Mouse (Mus musculus) natural killer cell, adult 2 months (primary cell): ENCODE measurements around the gene Ppan.

ENCODE experiments used
- DNase-seq, 2 experiments: peaks; one replicate each; pipeline ENCODE4 v3.0.0; 2022; ENCODE audit warnings: low spot score in 2 of 2

The Ppan gene

DNA sequence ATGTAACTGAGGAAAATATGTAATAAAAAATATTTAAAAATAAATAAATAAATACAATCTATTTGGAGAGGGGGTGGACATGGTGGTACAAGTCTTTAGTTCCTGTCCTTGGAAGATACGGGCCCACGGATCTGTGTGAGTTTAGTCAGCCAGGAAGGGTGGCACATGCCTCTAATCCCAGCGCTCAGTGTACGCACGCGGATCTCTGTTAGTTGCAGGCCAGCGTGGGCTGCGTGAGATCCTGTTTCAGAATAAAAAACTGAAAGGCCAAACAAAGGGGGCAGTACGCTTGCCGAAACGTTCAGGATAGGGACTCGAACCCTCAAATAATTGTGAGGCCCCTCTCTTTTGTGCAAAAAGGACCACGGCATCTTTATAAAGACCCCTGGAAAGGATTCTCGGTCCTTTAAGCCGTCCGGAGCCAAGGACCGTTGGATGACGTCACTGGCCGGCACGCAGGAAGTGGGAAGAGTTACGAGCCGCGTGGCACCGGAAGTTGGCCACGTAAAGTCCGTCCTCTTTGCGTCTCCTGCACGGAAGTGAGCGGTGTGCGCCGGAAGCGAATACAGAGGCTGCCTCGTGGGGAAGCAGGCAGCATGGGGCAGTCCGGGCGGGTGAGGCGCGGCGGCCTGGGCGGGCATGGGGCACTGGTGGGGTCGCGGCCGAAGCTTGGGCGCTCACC, at the start of gene Ppan:
Gene Ppan (plus strand): TSS at position 472 of the 682 bp plus-strand sequence.
- DNase-seq: peak; percentile 91 to 93

GRCm38 (mm10) chr9:20838931-20839330, 49.0 kb upstream of the Ppan start:
- no peak for DNase-seq

DNA sequence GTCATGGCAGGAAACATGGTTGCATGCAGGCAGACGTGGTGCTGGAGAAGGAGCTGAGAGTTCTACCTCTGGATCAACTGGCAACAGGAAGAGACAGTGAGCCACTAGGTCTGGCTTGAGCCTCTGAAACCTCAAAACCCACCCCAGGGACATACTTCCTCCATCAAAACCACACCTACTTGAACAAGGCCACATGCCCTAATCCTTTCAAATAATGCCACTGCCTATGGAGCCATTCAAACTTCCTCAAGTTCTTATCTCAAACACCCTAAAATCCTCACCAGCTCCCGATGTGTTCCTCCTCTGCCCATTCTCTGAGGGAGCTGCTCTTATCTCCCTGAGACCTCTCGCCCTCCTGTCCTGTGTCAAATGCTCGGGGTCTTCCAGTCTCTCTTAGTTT, 45.8 kb upstream of the Ppan start:
- DNase-seq: no peak

DNA sequence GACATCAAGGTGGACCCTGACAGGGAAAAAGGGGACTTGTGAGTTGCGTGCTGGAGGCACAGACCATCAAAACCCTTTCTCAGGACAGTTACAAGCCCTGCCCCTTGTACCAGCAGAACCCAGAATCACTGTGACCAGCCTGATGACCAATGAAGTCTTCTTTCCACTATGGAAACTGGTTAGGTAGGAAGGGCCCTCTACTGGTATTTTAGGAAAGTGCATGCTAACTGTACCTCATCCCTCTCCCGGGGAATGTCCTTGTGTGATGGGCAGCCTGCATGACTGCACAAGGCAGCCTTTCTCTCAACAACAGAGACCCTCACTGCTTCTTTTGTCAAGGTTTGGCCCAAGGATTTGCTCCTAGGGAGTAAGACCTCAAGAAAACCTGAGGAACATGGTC, 45.3 kb upstream of the Ppan start:
- no peak for DNase-seq

- no peak for DNase-seq
Observed at GRCm38 (mm10) chr9:20850179-20850578, 37.8 kb upstream of the Ppan start.

DNA sequence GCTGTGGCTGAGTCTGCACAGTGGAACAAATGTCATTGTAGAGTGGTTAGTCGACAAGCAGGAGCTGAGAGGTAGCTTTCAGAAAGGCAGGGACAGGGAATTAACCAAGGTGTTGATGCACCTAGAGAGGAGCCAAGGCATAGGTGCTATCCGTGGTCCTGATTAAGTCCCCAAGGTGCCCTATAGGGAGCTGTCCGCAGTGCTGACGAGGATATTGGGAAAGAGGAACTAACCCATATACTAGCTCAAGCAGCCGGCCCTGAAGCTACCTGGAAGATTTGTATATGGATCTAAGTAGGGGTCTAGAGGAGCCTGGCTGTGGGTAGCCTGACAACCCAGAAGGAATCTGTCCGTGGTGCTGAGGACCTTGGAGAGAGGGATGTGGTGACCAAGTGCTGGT, 30.8 kb upstream of the Ppan start:
- peak in 1 of 2 experiments; percentile 61 for DNase-seq

- DNase-seq: no peak
Observed at GRCm38 (mm10) chr9:20859926-20860325, 28.0 kb upstream of the Ppan start.

DNA sequence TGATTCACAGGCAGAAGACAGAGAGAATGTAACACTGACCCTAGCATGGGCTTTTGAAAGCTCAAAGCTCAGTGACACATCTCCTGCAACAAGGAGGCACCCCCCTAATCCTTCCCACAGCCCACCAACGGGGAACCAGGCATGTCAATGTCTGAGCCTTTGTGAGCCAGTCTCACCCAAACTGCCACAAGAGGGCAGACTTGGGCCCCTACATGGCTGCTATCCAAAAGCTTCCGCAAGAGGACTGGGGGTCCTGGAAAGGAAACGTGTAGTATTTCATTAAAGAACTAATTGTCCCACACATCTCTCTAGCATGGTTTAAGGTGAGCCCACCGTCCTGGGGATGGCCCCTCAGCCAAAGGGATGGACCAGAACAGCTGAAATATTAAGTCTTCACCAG, 26.2 kb upstream of the Ppan start:
- DNase-seq: no peak

DNA sequence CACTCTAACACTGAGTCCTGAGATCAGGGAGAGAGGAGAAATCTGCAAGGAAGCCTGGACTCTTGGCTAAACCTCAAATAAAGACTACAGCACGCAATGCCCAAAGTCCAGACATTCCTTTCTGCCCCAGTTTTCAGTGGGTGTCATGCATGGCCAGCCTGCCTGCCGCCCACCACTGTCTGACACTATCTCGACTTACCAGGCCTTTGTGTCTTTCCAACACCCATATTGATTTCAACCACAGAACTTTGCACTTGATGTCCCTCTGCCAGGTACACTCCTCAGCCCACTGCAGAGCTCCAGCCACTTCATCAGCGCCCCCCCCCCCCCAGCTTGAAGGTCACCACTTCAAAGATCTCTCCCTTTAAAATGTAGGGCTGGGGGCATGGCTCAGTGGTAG, 25.8 kb upstream of the Ppan start:
- no peak for DNase-seq

- DNase-seq: no peak
Observed at GRCm38 (mm10) chr9:20866879-20867278, 21.1 kb upstream of the Ppan start.

DNA sequence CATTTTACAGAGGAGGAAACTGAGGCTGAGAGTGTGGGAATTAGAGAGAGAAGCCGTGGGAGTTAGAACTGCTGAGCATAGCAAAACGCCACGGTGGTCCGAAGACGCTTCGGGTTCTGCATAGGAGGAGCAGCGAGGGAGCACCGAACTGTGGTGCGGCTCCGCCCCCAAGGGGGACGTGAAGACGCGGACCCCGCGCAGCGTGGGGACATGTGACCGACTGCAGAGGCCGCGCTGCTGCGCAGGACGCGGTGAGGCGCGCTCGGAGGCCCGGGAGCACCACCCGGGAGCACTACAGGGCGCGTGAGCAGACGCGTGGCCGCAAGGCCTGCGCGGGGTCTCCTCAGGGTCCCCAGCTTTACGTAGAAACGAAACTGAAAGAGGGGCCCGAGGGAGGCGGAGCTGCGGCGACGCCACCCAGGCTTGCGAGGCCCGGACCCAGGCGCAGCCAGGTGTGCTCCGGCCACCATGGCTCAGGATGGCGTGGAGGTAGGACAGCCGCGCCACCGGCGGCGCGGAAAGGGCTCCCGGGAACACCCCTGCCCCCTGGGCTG, 19.4 kb upstream of the Ppan start, which contains the start of gene A230050P20Rik:
Gene A230050P20Rik (plus strand): TSS at position 195 of the 554 bp plus-strand sequence.
- DNase-seq: peak; percentile 24 to 50

DNA sequence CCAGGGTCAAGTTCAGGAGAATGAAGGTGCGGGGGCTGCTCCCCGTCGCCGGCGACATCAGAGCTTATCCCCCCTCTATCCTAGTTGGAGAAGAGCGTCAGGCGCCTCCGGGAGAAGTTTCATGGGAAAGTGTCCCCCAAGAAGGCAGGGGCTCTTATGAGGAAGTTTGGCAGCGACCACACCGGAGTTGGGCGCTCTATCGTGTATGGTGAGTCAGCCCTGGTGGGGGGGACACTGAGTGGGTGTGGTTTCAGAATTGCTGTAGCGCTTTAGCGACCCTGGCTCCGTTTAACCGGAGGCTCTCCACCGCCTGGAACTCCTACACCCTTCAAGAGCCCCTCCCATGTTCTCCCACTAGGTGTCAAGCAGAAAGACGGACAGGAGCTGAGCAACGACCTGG, 18.7 kb upstream of the Ppan start:
- no peak for DNase-seq

DNA sequence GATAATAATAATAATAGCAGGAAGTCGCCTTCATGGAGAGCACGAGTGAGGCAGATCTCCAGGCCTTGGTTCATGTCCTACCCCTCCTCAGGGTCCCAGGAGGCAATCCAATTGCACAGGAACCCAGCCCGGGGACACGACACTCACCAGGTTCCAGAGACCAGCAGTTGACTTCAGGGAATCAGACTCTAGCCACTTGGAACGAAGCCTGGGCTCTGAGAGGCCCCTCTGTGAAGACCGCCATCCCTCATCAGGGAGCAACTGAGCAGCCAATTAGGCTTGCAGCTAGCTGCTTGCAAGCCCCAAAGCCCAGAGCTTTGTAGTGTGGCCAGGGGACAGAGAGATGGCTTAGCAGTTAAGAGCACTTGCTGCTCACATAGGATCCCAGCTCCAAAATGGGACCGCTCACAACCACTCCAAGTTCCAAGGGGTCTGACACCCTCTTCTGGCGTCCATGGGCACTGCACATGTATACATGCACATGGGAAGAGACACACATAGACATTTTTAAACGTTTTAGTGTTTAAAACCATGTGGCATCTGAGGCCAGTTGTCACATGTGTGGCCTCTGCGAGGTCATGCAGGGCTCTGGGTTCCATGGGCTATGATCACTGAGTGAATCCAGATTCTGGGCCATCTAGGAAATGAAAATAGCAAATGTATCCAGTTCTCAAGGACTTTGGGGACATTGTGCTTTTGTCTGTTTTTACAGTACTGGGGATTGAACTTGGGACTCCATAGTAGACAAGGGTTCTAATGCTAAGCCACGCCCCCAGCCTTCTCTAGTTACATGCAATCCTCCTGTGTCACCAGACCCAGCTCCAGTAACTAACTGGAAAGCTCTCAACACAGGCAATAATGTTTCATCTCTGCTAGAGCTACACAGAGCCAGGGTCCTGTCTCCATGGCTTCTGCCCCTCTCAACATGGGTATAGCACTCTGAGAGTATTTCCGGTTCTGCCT, 17.5 kb upstream of the Ppan start:
- DNase-seq: no peak

DNA sequence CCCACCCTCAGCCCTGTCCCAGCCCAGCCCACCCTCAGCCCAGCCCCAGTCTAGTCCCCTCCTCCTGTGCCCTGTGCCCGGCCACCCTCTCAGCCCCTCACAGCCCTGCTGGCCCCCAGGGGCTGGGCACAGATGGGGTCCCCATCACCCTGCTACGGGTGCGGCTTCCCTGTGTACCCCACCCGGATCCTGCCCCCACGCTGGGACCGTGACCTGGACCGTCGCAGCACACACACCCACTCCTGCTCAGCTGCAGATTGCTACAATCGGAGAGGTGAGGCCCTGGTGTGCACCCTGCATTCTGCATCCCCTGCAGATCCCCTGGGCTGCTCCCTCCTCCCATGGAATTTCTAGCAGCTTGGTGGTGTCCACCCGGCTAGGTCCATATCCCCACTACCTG, 15.0 kb upstream of the Ppan start:
- no peak for DNase-seq

- no peak for DNase-seq
Observed at GRCm38 (mm10) chr9:20873521-20873920, 14.5 kb upstream of the Ppan start.

DNA sequence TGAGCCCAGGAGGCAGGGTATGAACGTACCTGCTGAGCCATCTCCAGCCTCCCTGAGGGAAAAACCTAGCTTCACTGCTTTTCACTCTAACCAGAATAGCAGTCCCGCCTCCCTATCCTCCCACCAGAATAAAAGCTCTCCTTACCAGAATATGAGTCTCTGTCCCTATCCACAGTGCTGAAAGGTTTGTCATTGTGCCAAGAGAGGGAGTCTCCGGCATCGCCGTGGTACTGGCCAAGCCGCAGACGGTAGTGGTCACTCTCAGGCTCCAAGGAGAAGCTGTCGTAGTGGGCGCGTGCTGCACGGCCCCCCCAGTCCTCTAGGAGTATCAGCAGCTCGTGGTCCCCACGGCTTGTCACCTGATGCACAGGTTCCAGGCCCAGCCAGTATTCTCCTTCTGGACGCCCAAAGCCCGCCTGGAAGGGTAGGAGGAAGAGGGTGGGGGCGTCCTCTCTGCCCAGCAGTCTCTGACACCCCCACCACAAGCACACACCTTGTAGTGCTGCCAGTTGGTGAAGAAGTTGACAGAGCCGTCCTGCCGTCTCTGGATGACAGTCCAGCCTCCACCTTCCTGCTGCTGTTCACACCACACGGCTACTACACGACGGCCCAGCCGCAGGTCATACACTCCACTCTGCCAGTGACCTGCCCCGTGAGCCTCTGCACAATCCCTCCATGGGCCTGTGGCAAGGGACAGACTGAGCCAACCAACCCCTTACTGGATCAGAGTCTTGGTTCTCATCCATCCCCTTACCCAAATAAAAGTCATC, 12.8 kb upstream of the Ppan start:
- no peak for DNase-seq

- DNase-seq: no peak
Observed at GRCm38 (mm10) chr9:20876318-20877117, 11.5 kb upstream of the Ppan start.

DNA sequence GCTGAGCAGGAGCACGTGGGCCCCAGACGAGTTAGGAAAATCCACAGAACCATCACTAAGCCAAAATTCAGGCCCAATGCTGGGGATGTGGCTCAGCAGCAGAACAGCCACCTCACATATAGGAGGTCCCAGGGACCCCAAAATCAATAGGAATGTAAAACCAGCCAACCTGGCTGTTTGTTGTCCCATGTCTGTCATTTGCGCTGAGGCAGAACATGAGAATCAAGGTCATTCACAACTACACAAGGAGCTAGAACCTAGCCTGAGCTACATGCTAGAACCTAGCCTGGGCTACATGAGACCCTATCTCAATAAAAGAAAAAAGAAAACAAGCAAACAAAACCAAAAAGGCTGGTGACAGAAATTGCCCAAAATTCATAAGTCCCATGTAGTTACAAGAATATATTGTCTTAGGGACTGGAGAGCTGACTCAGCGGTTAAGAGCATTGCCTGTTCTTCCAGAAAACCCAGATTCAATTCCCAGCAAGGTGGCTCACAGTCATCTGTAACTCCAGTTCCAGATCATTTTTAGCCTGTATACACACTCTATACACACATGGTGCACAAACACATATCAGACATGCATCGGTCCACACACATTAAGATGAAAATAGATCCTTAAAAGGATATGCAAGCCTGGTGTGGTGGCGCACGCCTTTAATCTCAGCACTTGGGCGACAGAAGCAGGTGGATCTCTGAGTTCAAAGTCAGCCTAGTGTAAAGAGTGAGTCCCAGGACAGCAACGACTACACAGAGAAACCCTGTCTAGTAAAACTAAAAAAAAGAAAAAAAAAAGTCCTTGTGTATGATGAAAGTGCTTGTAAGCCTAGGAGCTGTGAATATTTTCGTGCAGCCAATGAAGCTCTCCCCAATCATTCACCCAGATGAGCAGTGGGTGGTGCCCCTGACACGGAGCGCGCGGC, 10.6 kb upstream of the Ppan start:
- DNase-seq: no peak

- peak; percentile 99 for DNase-seq
Observed at GRCm38 (mm10) chr9:20878041-20878709, 9.8 kb upstream of the Ppan start.
